Mouse (Mus musculus) thymus, postnatal 14 days (tissue): ENCODE data around the gene Nexmif.
"Not testable (repeated sequence)": the region's sequence is repeated elsewhere in the genome, so short reads cannot be mapped to it uniquely, and the experiment has no call there.

Experiments
- DNase-seq: peaks from one replicate; pipeline ENCODE4 v3.0.0; 2021

Gene Nexmif

DNA sequence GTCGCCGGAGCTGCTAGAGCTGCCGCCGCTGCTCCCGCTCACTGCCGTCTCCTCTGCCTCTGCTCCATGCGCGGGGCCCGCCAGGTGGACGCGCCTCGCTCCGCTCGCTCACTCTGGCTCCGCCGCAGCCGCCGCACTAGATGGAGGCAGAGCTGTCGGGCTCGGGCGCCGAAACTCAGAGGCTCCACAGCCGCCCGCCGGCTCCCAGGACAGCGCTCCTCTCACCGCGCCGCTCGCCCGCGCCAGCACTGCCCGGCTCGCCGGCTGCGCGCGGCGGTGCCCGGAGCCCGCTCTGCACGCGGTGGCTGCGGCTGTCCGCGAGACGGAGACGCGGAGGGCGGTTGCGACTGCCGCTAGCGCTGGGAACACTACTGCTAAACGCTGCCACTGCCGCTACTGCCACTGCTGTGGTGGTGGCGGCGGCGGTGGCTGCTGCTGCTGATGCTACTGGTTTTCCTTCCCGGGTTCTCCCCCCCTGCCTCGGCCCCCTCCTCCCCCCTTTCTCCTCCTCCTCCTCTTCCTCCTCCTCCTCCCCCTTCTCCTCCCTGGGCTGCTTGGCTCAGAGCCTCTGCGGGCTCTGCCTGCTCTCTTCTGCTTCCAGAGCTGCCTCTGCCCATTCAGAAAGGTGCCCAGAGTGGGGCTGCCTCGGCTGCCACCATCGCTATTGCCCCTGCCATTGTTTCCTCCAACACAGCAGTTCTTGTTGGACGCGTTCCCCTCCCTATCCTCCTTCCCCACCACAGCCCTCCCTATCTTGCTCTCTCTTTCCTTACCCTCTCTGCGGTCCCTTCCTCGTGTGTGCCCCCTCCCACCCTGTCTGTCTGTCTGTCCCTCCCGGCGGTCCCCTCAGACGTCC, at the start of gene Nexmif:
TSS of gene Nexmif (minus strand) at position 450 of the 856 bp plus-strand sequence.
- peak; percentile 3 for DNase-seq

DNA sequence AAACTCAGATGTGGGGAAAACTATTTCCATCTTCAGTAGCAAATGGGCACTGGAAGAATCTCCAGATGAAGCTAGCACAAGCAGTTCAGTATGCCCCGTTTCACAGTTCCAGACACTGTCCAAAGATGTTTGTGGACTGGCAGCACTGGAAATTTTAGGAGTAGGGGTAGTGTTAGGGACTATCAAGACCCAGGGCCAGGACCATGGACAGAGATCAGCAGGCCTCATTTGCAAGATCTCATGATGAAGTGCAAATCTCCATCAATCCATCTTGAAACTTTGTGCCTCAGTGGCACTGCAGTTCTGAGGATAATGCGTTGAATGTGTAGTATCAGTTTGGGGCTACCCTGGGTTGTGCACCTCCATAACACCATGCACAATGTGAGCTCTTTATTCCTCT, 7.7 kb upstream of the Nexmif start:
- no peak for DNase-seq

DNA sequence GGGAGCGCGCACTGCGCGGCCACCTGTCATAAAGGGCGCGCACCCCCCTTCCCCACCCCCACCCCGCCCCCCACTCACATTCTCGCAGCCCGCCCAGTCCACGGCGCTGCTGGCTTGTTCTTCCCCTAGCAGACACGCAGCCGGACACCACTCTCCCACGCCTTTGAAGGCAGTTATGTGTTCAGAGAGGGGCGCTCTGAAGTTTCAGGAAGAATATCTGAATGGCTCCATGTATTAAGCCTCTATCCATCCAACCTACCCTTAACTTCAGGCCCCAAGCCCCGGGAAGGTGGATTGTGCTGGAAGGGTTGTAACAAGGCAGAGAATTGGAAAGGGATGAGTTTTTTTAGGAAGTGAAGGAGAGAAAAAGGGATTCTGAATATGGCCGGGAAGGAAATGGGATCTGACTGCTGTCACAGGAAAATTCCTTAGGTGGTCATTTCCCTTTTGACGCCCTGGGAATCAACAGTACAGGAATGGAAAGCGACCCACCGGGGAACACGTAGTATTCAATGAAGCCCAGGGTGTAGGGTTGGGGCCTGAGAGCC, 681 bp upstream of the Nexmif start:
- no peak for DNase-seq

DNA sequence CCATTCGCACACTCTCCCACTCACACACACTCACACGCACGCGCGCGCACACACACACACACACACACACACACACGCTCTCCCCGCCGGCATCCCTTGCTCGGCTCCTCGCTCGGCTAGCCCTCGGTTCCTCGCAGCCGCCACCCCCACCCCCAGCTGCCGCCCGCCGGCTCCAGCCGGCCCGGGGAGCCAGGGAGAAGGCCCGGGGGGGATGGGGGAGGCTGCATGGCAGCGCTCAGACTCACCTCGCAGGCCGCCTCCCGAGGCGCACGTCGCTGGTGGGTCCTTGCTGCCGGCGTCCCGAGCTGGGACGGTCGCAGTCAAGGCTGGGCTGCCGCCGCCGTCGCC, 623 bp downstream of the Nexmif start:
- DNase-seq = peak; percentile 7

DNA sequence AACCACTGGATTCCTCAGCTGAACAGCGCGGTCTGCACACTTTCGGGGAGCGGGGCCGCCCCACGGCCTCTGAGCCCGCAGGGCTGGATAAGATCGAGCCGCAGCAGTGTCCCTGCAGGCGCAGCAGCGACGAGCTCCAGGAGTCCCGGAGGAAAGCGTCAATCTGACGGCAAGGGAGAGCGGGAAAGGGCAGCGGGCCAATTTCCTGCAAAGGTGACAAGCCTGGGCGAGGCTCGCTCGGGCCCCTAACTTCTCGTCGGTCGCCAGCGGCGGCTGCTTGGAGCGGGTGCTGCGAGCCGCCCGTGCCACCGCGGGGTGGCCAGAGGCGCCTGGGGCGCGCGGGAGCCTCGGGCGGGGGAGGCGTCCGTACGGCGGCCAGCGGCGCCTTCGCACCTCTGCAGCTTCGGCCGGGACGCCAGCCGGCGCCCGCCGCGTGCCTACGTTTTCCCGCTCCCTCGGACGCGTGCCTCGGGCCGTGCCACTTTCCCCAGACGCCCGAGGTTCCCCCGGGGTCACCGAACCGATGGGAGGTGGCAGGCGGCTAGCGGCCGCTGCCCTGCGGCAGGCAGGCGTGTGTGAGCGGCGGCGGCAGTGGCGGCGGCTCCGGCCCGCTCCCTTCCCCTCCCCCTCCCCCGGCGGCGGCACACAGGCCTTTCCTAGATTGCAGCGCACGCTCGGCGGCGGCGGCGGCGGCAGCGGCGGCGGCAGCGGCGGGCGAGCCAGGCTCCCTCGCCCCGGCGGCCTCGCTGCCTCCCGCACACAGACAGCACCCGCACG, 1.2 kb downstream of the Nexmif start:
- peak; percentile 27 for DNase-seq

DNA sequence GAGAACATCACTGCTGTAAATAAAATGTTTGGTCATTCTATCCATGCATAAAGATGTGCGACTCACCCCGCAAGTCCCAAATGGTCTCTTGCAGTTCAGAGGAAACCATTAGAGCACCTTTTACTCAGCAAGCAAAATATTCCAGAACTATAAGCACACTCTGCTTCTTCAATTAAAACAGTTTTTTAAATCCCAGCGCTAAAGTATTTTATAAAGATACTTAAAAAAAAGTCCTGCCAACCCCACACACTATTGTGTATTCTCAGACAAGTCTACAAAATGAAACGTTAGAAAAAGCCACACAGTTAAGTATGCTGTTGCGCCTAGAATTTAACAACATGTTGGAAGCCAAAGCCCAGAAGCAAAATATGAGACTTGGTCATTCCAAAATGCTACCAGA, 1.9 kb downstream of the Nexmif start:
- no peak for DNase-seq

DNA sequence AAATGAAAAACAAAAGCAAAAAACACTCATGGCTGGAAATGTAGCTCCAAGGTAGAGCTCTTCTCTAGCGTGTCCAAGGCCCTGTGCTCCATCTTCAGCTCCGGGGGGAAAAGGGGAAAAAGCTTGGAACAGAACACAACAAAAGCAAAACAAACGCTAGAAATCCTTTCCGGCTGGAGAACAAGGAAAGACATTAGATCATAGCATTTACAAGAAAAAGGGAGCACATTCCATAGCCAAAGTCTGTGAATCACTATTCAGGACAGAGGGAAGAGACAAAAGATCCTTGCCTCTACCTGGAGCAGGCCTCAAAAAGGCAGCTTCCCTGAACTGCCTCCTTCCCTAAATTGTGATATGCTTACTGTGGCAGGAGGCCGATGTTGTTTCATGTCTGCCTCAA, 4.4 kb downstream of the Nexmif start:
- no peak for DNase-seq

DNA sequence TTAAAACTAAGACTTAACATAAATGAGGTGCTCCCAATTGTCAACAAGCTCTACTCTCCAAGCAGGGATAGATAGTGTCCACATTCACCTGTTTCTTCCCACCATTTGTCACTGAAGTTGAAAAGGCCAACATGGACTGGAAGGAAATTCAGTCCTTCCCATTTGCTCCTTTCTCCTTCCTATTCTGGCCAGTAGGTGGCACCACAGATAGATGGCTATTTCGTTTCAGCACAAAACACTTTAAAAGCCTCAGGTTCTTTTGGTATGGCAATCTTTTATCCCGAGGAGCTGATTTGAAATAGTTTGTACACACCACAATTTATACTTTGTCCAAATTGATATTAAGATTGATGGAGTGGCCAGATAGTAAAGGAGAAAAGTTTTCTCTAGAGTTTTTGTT, 21.7 kb downstream of the Nexmif start:
- DNase-seq = peak; percentile 25

DNA sequence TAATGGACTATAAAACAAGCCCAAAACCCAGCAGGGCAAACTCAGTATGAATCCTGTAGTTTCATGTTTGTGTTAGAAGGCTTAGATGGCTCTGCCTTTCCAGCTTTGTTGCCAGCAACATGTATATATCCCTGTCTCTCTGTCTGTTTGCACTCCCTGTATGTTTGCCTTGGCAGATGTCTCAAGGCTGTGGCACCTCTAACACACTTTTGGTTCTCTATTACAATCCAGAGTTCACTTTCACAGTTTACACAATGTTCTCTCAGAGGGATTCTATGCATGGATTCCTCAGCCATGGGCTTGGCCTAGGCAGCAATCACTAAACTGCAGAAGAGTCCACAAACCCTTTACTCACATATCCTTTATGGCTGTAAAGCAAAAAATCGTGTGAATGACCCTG, 50.9 kb downstream of the Nexmif start:
- DNase-seq = no peak

DNA sequence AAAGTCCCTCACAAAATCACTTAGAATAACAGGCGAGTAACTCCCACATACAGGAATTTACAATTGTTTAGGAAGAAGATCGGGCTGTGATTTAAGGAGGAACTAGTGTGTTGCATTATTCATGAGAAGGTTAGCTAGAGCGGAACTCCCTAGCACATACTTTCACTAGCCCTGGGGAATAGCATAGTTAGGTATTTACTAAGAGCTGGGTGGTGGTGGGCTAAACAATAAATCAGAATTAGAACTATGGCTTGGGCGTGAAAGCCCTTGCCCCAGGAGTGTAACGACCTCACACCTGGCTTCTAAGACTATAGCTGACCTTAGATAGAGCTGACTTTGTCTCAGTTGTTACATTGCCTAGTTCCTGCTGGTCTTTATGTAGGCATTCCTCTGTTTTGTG, 85.7 kb downstream of the Nexmif start:
- DNase-seq = not testable (repeated sequence)

DNA sequence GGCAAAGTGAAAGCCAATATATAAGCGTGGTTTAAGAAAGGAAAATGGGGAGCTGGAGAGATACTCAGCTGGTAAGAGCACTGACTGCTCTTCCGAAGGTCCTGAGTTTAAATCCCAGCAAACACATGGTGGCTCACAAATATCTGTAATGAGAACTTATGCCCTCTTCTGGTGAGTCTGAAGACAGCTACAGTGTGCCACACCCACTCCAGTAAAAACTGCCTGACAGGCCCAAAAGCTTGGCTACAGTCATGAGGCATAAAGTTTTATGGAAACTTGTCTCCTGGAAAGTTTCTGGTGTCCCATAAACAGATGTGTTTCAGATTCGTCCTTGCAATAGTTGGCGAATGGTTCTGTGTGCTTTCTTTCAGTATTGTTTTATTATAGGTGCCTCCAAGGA, 86.4 kb downstream of the Nexmif start:
- no peak for DNase-seq

DNA sequence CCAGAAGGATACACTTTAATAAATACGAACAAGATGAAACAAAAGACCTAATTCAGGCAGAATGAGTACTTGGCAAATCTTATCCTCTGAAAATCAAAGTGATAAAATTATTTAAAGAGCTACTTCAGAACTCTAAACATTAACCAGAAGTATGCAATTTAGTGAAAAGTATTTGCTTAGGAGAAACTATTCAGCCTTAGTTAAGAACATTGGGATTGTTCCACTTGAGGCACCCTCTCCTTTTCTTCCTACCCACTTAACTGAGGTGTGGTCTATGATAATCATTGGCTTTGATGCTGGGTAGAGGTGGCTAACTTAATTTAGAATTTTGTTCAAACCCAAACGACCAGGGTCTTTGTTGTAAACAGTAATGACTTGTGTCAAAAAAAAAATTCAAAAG, 146.1 kb downstream of the Nexmif start:
- no peak for DNase-seq

DNA sequence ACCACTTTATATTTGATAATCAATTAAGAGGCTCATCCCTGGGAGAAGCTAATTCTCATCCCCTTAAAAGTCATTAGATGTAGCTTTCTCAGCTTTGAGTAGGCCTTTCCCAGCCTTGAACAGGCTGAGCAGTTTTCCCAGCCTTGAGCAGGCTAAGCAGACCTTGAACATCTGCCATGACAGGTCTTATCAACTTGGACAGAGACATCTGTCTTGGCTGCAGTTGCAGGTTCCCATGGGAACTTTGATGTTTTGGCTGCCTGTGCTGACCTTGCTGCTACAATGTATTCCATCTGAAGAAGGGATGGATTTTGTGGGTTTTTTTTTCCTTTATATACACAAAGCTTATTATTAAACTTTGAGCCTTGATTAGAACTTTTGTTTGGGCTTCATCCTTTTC, 160.7 kb downstream of the Nexmif start:
- DNase-seq = no peak

DNA sequence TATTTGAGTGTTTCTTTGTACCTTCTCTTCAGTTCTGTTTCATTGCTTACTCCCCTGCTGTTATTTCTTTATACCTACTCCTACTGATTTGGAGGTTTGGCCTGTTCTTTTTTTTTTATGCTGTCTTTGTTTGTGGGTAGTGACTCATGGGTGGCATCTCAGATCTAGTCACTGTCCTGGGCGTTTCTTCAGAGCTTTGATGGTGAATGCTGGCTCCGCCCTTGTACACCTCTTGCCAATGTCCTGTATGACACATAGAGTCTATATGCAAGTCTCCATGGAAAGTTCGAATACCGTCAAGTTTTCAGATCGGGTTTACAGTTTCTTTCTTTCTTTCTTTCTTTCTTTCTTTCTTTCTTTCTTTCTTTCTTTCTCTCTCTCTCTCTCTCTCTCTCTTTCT, 167.1 kb downstream of the Nexmif start:
- DNase-seq = no peak

DNA sequence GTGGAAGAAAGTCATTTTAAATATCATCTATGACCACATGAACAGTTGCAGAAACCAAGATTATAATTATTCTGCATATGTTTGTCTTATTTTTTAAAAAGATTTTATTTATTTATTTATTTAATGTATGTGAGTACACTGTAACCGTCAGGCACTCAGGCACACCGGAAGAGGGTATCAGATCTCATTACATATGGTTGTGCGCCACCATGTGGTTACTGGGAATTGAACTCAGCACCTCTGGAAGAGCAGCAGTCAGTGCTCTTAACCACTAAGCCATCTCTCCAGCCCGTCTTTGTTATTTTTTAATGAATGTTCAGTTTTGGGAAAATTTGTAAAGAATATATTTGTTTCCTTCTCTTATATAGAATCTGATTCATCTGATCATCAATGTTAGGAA, 168.2 kb downstream of the Nexmif start:
- peak; percentile 45 for DNase-seq
